Mouse (Mus musculus): ENCODE data around the gene Vps18. TPM values are rescaled to one million over a fixed set of nuclear protein-coding genes. Genes with fewer than 3 reads are reported as not detected.

Vps18 gene
- polyA plus RNA-seq, 1 experiment from 2014 or later: 13.4 TPM

- Histone ChIP-seq H3K9me3 (replicated peaks; ENCODE audit: low read length) (no peaks in the 10 kb centered on the region), H3K9ac (ENCODE audit: low read depth, low read length) (no peak overlapping the region), H3K4me3 (replicated peaks; ENCODE audit: low read depth, low read length) (no peak overlapping the region), H3K4me2 (ENCODE audit: low read length) (no peak overlapping the region), H3K27me3 (ENCODE audit: insufficient read depth, low read length) (no peaks in the 10 kb centered on the region), H3K36me3 (ENCODE audit: insufficient read depth, low read length) (no peaks in the 10 kb centered on the region), H3K4me1 (replicated peaks; ENCODE audit: insufficient read depth, low read length) (no peaks in the 10 kb centered on the region), H3K27ac (no peak overlapping the region)
- DNase-seq (ENCODE audit: low spot score): no peak
- no peak for ATAC-seq (replicated peaks; ENCODE audit: low FRiP score, low read depth)
- WGBS: 90% methylated on average over 23 of the region's 23 CpGs
- TF ChIP-seq CTCF (IDR thresholded peaks at IDR 0.05; ENCODE audit: low read depth): no peak
Measured at GRCm38 (mm10) chr2:119277810-119278209, 10.7 kb upstream of the Vps18 start.

GRCm38 (mm10) chr2:119281899-119282565, 6.5 kb upstream of the Vps18 start:
- DNase-seq (ENCODE audit: low spot score): peak; percentile 61
- ATAC-seq (replicated peaks; ENCODE audit: low FRiP score, low read depth): no peak; the same call in 1 of the 2 replicates
- H3K36me3 ChIP-seq (ENCODE audit: insufficient read depth, low read length): no peaks in the 10 kb centered on the region

GRCm38 (mm10) chr2:119287372-119287771, 1.2 kb upstream of the Vps18 start:
- Histone ChIP-seq H3K4me2 (ENCODE audit: low read length) (no peak overlapping the region), H3K4me3 (replicated peaks; ENCODE audit: low read depth, low read length) (no peak overlapping the region), H3K36me3 (ENCODE audit: insufficient read depth, low read length) (0 out of 2 replicates have a peak, but pooled peaks cover 15% of the 10 kb centered on the region), H3K4me1 (replicated peaks; ENCODE audit: insufficient read depth, low read length) (0 out of 2 replicates have a peak, but pooled peaks cover 4% of the 10 kb centered on the region), H3K27me3 (ENCODE audit: insufficient read depth, low read length) (no peaks in the 10 kb centered on the region), H3K9me3 (replicated peaks; ENCODE audit: low read length) (no peaks in the 10 kb centered on the region), H3K27ac (no peak overlapping the region), H3K9ac (ENCODE audit: low read depth, low read length) (no peak overlapping the region)
- no peak for DNase-seq (ENCODE audit: low spot score)
- WGBS: 87% methylated on average over 5 of the region's 5 CpGs
- no peak for ATAC-seq (replicated peaks; ENCODE audit: low FRiP score, low read depth)
- no peak for TF ChIP-seq CTCF (IDR thresholded peaks at IDR 0.05; ENCODE audit: low read depth)

More at GRCm38 (mm10) chr2:119281899-119282565, 6.5 kb upstream of the Vps18 start:
- Histone ChIP-seq H3K9me3 (replicated peaks; ENCODE audit: low read length) (no peaks in the 10 kb centered on the region), H3K27me3 (ENCODE audit: insufficient read depth, low read length) (no peaks in the 10 kb centered on the region), H3K9ac (ENCODE audit: low read depth, low read length) (no peak overlapping the region), H3K4me1 (replicated peaks; ENCODE audit: insufficient read depth, low read length) (no peaks in the 10 kb centered on the region), H3K27ac (no peak overlapping the region), H3K4me3 (replicated peaks; ENCODE audit: low read depth, low read length) (no peak overlapping the region), H3K4me2 (ENCODE audit: low read length) (no peak overlapping the region)
- 67% methylated on average over 7 of the region's 7 CpGs for whole genome bisulfite sequencing
- no peak for TF ChIP-seq CTCF (IDR thresholded peaks at IDR 0.05; ENCODE audit: low read depth)

GRCm38 (mm10) chr2:119289014-119289416, 475 bp downstream of the Vps18 start:
- Histone ChIP-seq H3K27ac (peak overlapping the region; percentile 5; the same call in 1 of the 2 replicates), H3K4me2 (ENCODE audit: low read length) (peak overlapping the region; percentile 56), H3K9ac (ENCODE audit: low read depth, low read length) (peak overlapping the region; percentile 51), H3K4me3 (replicated peaks; ENCODE audit: low read depth, low read length) (peak overlapping the region; percentile 47), H3K4me1 (replicated peaks; ENCODE audit: insufficient read depth, low read length) (0 out of 2 replicates have a peak, but pooled peaks cover 4% of the 10 kb centered on the region), H3K36me3 (ENCODE audit: insufficient read depth, low read length) (peaks cover 30% of the 10 kb centered on the region), H3K27me3 (ENCODE audit: insufficient read depth, low read length) (no peaks in the 10 kb centered on the region), H3K9me3 (replicated peaks; ENCODE audit: low read length) (no peaks in the 10 kb centered on the region)
- ATAC-seq (replicated peaks; ENCODE audit: low FRiP score, low read depth) (0 out of 2 replicates have a peak, but pooled peaks have one; percentile 3), DNase-seq (ENCODE audit: low spot score) (peak; percentile 36)
- TF ChIP-seq CTCF (IDR thresholded peaks at IDR 0.05; ENCODE audit: low read depth): no peak
- WGBS: 1% methylated on average over 11 of the region's 11 CpGs

- DNase-seq (ENCODE audit: low spot score) (no peak), ATAC-seq (replicated peaks; ENCODE audit: low FRiP score, low read depth) (no peak)
- Histone ChIP-seq H3K27me3 (ENCODE audit: insufficient read depth, low read length) (no peaks in the 10 kb centered on the region), H3K27ac (no peak overlapping the region), H3K9ac (ENCODE audit: low read depth, low read length) (no peak overlapping the region), H3K4me1 (replicated peaks; ENCODE audit: insufficient read depth, low read length) (0 out of 2 replicates have a peak, but pooled peaks cover 4% of the 10 kb centered on the region), H3K4me2 (ENCODE audit: low read length) (no peak overlapping the region), H3K9me3 (replicated peaks; ENCODE audit: low read length) (no peaks in the 10 kb centered on the region), H3K36me3 (ENCODE audit: insufficient read depth, low read length) (peaks cover 52% of the 10 kb centered on the region), H3K4me3 (replicated peaks; ENCODE audit: low read depth, low read length) (no peak overlapping the region)
- WGBS: 92% methylated on average over 5 of the region's 5 CpGs
- no peak for TF ChIP-seq CTCF (IDR thresholded peaks at IDR 0.05; ENCODE audit: low read depth)
Measured at GRCm38 (mm10) chr2:119292281-119292680, 3.7 kb downstream of the Vps18 start.

DNA sequence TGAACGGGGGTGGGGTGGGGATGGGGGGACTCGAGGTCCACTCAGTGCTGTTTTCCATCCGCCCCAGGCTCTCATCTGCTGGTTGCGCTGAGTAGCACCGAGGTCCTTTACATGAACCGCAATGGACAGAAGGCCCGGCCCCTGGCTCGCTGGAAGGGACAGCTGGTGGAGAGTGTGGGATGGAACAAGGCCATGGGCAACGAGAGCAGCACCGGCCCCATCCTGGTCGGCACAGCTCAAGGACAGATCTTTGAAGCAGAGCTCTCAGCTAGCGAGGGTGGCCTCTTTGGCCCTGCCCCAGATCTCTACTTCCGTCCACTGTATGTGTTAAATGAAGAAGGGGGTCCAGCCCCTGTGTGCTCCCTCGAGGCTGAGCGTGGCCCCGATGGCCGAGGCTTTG, 4.3 kb downstream of the Vps18 start:
- peaks cover 57% of the 10 kb centered on the region for H3K36me3 ChIP-seq (ENCODE audit: insufficient read depth, low read length)

More for the DNA sequence above, 4.3 kb downstream of the Vps18 start:
- no peak overlapping the region for H3K4me3 ChIP-seq (replicated peaks; ENCODE audit: low read depth, low read length)
- no peaks in the 10 kb centered on the region for H3K9me3 ChIP-seq (replicated peaks; ENCODE audit: low read length)
- WGBS: 93% methylated on average over 17 of the region's 17 CpGs
- TF ChIP-seq CTCF (IDR thresholded peaks at IDR 0.05; ENCODE audit: low read depth): no peak
- 0 out of 2 replicates have a peak, but pooled peaks cover 4% of the 10 kb centered on the region for H3K4me1 ChIP-seq (replicated peaks; ENCODE audit: insufficient read depth, low read length)
- no peaks in the 10 kb centered on the region for H3K27me3 ChIP-seq (ENCODE audit: insufficient read depth, low read length)
- H3K4me2 ChIP-seq (ENCODE audit: low read length): no peak overlapping the region
- ATAC-seq (replicated peaks; ENCODE audit: low FRiP score, low read depth) (no peak), DNase-seq (ENCODE audit: low spot score) (no peak)
- H3K9ac ChIP-seq (ENCODE audit: low read depth, low read length): no peak overlapping the region
- no peak overlapping the region for H3K27ac ChIP-seq

Data from kidney, postnatal 0 days (tissue).